Mouse (Mus musculus) bone marrow, adult 2 months (tissue): ENCODE data around the gene Etv6.

Source experiments
- CTCF ChIP-seq: fragments of 200-500 bp; IDR thresholded peaks from 2 replicates; pipeline ENCODE4 v1.5.1; 2011; ENCODE audit warnings: low read length, control low read depth; ENCODE audit not compliant: control insufficient read depth, insufficient read depth
- POLR2A ChIP-seq: fragments of 200-500 bp; IDR thresholded peaks from 2 replicates; pipeline ENCODE4 v1.6.1; 2011; ENCODE audit warnings: low read depth, mild to moderate bottlenecking, control low read depth, low read length, borderline replicate concordance; ENCODE audit not compliant: control insufficient read depth

DNA sequence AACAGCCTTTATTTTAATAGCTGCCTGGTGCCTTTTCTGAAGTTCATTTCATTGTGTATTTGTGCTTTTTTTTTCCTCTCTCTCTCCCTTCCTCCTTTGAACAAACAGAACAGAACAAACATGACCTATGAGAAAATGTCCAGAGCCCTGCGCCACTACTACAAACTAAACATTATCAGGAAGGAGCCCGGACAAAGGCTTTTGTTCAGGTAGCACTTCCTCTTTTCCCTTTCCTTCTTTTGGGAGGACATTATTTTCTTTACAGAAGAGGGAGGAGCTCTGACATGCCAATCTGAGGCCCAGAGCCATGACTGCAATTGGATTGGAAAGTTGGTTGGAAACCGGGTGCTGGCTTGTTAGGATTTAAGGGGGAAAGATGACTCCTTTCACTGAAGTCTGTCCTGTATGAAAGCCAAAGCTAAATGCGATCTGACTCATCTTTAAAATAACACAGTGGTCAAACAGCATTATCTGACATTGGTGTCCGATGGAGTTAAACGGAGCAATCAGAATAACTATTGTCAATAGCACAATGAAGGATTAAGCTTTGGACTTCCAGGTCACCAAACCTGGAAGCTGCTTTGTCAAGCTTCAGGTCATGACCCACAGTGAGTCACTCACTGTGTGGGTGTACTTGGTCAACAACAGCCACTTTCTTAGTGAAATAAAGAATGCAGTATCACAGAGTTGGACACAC, 227.6 kb downstream of the Etv6 start:
- TF ChIP-seq CTCF = no peak
- TF ChIP-seq POLR2A = no peak
